Mouse (Mus musculus) hindbrain, embryonic 10.5 days (tissue): Measurements from ENCODE around the gene Fkbp1a. TPM values are rescaled to one million over a fixed set of nuclear protein-coding genes. Genes with fewer than 3 reads are reported as not detected.

Experiments
- DNase-seq: peaks from one replicate; pipeline ENCODE4 v3.0.0-alpha.2; 2017; ENCODE audit warnings: low spot score
- H3K27ac ChIP-seq: fragments of 300-500 bp; sonication (generic); 2 replicates; pipeline ENCODE4 v1.5.1; 2016; ENCODE audit warnings: mild to moderate bottlenecking, moderate library complexity
- H3K27me3 ChIP-seq: fragments of 300-500 bp; sonication (generic); 2 replicates; pipeline ENCODE4 v1.6.1; 2016; ENCODE audit warnings: mild to moderate bottlenecking; ENCODE audit not compliant: poor library complexity, insufficient read depth, severe bottlenecking
- H3K36me3 ChIP-seq: fragments of 300-500 bp; sonication (generic); 2 replicates; pipeline ENCODE4 v1.6.1; 2016; ENCODE audit warnings: mild to moderate bottlenecking, moderate library complexity
- H3K4me1 ChIP-seq: fragments of 300-500 bp; sonication (generic); replicated peaks from 2 replicates; pipeline ENCODE4 v1.6.1; 2016; ENCODE audit warnings: mild to moderate bottlenecking
- H3K4me3 ChIP-seq: fragments of 300-500 bp; sonication (generic); 2 replicates; pipeline ENCODE4 v1.5.1; 2016; ENCODE audit warnings: mild to moderate bottlenecking, moderate library complexity
- H3K9me3 ChIP-seq: fragments of 300-500 bp; sonication (generic); 2 replicates; pipeline ENCODE4 v1.6.1; 2016; ENCODE audit warnings: mild to moderate bottlenecking, moderate library complexity
- WGBS: fragments of 180-500 bp; shearing (Covaris S2); methylation state at CpG from one replicate; pipeline ENCODE4 v1.1.7; 2016; 5-methylcytosine and 5-hydroxymethylcytosine counted together
- polyA plus RNA-seq: library from polyadenylated mRNA; unstranded; fragments of >200 nt; fragmentation: Nextera tagmentation; extraction: Ambion mirVana; gene quantifications from 2 replicates; pipeline ENCODE4 v1.2.1, GENCODE M21; 2016

Gene Fkbp1a
- polyA plus RNA-seq, 1 experiment from 2014 or later: 600 TPM

DNA sequence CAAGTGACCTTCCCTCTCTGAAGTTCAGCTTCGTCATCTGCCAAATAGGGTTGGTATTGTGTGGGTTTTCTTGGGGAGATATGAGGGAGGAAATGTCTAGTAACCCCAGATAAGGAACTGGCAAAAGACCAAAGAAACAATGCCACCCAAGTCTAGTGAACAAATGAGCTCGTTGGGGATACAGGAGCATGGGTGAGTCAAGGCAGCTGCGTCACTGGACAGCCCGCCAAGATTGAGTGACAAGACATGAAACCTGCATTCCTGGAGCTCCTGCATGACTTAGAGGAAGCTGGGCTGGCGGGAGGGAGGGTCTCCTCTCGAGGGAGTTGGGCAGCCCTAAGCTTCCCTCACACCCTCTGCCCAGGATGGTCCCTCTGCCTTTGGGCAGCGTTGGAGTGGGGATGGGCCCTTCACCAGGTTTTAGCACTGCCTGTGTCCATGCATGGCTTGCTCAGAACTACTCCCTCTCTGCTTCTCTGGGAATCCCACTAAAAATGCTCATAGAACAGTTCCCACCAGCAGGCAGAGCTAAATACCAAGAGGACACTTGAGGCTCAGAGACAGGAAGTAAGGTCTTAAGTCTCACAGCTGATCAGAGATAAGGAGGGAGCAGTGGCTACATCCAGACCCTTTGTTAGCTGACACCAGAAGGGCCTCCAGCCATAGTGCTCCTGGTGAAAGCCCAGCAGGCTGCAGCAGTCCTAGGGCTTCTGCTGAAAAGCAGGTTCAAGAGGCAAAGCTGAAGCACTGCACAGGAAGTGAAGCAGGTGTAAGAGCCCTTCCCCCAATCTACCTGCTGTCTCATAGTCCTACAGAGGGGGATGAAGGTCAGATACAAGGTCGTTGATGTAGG, 11.7 kb upstream of the Fkbp1a start:
- H3K4me3 ChIP-seq: no peak overlapping the region
- H3K27ac ChIP-seq: no peak overlapping the region
- H3K4me1 ChIP-seq: peaks cover 6% of the 10 kb centered on the region; the same call in 1 of the 2 replicates
- H3K36me3 ChIP-seq: no peaks in the 10 kb centered on the region
- no peaks in the 10 kb centered on the region for H3K9me3 ChIP-seq
- H3K27me3 ChIP-seq: no peaks in the 10 kb centered on the region
- 60% methylated on average over 8 of the region's 8 CpGs for WGBS
- no peak for DNase-seq

- H3K36me3 ChIP-seq: no peaks in the 10 kb centered on the region
- DNase-seq: no peak
- no peak overlapping the region for H3K4me3 ChIP-seq
- peaks cover 14% of the 10 kb centered on the region; the same call in 1 of the 2 replicates for H3K4me1 ChIP-seq
- no peaks in the 10 kb centered on the region for H3K9me3 ChIP-seq
- WGBS: 91% methylated on average over 6 of the region's 6 CpGs
- no peaks in the 10 kb centered on the region for H3K27me3 ChIP-seq
- H3K27ac ChIP-seq: no peak overlapping the region
These were observed 8.7 kb upstream of the Fkbp1a start for GRCm38 (mm10) chr2:151533632-151534031.

DNA sequence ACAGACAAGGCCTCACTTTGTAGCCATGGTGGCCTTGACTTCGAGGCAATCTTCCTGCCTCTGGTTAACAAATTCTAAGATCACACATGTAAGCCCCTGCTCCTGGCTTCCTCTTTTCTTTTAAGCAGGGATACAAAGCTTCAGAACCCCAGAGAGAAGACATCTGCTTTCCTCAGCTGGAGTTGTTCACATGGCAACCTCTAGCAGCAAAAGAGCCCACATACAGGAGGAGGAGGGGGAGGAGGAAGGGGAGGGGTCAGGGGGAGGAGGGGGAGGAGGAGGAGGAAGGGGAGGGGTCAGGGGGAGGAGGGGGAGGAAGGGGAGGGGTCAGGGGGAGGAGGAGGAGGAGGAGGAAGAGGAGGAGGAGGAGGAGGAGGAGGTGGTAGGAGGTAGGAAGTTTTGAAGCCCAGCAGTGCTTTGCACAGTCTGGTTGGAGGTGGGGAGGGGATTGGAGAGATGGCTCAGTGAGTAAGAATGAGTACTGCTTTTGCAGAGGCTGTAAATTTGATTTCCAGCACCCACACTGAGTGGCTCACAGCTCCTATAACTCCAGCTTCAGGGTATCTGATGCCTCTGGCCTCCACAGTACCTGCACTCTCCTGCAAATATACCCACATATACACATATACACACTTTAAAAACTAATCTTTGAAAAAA, 6.2 kb upstream of the Fkbp1a start:
- no peaks in the 10 kb centered on the region for H3K36me3 ChIP-seq
- H3K9me3 ChIP-seq: no peaks in the 10 kb centered on the region
- 41% methylated on average over 1 of the region's 1 CpGs for WGBS
- H3K27ac ChIP-seq: peak overlapping the region; percentile 10; the same call in 1 of the 2 replicates
- 0 out of 2 replicates have a peak, but pooled peaks cover 9% of the 10 kb centered on the region for H3K4me1 ChIP-seq
- no peak overlapping the region for H3K4me3 ChIP-seq
- DNase-seq: peak; percentile 11
- H3K27me3 ChIP-seq: no peaks in the 10 kb centered on the region

- no peak for DNase-seq
These were observed 5.7 kb upstream of the Fkbp1a start for GRCm38 (mm10) chr2:151536618-151536974.

DNA sequence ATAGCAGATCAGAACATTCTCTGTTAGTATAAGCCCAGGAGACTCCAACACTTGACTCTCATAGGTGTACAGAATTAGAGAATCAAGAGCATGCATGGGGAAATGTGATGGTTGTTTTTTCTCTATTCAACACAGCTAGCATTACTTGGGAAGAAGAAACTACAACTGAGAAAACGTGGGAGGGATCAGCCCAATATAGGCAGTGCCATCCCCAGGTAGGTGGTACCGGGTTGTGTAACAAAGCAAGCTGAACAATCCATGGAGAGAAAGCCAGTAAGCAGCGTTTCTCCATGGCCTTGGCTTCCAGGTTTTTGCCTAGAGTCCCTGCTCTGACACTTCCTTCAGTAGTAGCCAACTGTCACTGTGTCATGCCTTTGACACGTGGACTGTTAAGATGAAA, 3.6 kb upstream of the Fkbp1a start:
- Histone ChIP-seq H3K4me3 (no peak overlapping the region), H3K27me3 (no peaks in the 10 kb centered on the region), H3K27ac (no peak overlapping the region), H3K36me3 (no peaks in the 10 kb centered on the region), H3K9me3 (no peaks in the 10 kb centered on the region), H3K4me1 (peaks cover 21% of the 10 kb centered on the region)
- 71% methylated on average over 4 of the region's 4 CpGs for WGBS
- no peak for DNase-seq

More at GRCm38 (mm10) chr2:151536618-151536974, 5.7 kb upstream of the Fkbp1a start:
- Histone ChIP-seq H3K27me3 (no peaks in the 10 kb centered on the region), H3K4me1 (peaks cover 12% of the 10 kb centered on the region), H3K27ac (no peak overlapping the region), H3K9me3 (no peaks in the 10 kb centered on the region), H3K36me3 (no peaks in the 10 kb centered on the region), H3K4me3 (no peak overlapping the region)
- 84% methylated on average over 5 of the region's 5 CpGs for WGBS

GRCm38 (mm10) chr2:151543063-151543895, 996 bp downstream of the Fkbp1a start:
- Histone ChIP-seq H3K27me3 (no peaks in the 10 kb centered on the region), H3K9me3 (no peaks in the 10 kb centered on the region), H3K4me3 (peak overlapping the region; percentile 99), H3K4me1 (peaks cover 33% of the 10 kb centered on the region), H3K27ac (peak overlapping the region; percentile 97), H3K36me3 (peaks cover 42% of the 10 kb centered on the region)
- DNase-seq: peak; percentile 61
- 2% methylated on average over 21 of the region's 21 CpGs for WGBS

DNA sequence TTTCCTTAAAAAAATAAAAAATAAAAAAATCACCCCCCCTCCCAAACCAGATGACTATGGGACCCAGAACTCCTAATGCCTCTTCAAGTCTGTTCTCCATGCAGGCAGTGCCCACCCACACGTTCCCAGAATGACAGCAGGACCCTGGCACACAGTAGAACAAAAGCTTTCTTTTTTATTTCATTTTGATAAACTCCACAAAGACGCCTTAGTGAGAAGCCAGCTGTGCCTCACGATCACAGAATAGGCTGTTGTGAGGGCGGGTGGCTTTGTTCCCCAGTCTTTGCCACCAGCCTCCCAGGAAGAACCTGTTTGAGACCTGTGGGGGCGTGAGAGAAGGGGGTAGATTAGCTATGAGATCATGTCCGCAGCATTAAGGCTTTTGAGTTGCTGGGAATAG, 2.4 kb downstream of the Fkbp1a start:
- Histone ChIP-seq H3K4me3 (peak overlapping the region; percentile 99; the same call in 1 of the 2 replicates), H3K9me3 (no peaks in the 10 kb centered on the region), H3K27ac (peak overlapping the region; percentile 40; the same call in 1 of the 2 replicates), H3K27me3 (no peaks in the 10 kb centered on the region), H3K4me1 (peaks cover 33% of the 10 kb centered on the region), H3K36me3 (peaks cover 56% of the 10 kb centered on the region)
- DNase-seq: no peak
- WGBS: 66% methylated on average over 6 of the region's 6 CpGs

- no peak for DNase-seq
- 90% methylated on average over 4 of the region's 4 CpGs for WGBS
- no peak overlapping the region for H3K27ac ChIP-seq
- no peak overlapping the region for H3K4me3 ChIP-seq
- no peaks in the 10 kb centered on the region for H3K27me3 ChIP-seq
- H3K4me1 ChIP-seq: peaks cover 30% of the 10 kb centered on the region
- peaks cover 75% of the 10 kb centered on the region for H3K36me3 ChIP-seq
- no peaks in the 10 kb centered on the region for H3K9me3 ChIP-seq
These were observed 4.3 kb downstream of the Fkbp1a start for GRCm38 (mm10) chr2:151546571-151546970.

DNA sequence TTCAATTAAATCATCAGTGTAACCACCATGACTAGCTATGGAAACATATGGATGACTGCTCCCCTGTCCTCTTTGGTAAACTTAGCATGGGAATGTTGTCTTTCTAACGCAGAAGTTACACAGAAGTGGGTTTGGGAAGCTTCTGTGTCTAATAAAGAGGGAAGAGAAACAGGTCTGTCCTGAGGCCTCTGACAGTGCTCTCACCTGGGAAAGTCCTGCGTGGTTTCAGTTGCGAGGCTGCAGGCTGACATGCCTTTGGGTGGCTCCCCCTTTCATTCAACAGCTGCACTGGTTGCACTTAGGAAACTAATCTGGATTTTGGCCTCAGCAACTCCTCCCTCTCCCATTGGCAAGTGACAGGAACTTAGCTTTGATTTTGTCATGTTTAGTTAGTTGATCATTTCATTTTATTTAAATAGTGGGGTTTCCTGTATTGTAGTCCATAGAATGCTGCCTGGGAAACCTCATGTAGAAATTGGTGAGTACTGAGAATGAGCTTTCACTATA, 7.4 kb downstream of the Fkbp1a start:
- no peak for DNase-seq
- Histone ChIP-seq H3K36me3 (peaks cover 99% of the 10 kb centered on the region), H3K27ac (no peak overlapping the region), H3K4me3 (no peak overlapping the region), H3K4me1 (peaks cover 11% of the 10 kb centered on the region), H3K9me3 (no peaks in the 10 kb centered on the region), H3K27me3 (no peaks in the 10 kb centered on the region)
- WGBS: 91% methylated on average over 3 of the region's 3 CpGs

- no peaks in the 10 kb centered on the region for H3K27me3 ChIP-seq
These were observed 20.9 kb downstream of the Fkbp1a start for GRCm38 (mm10) chr2:151562930-151563921.

GRCm38 (mm10) chr2:151564006-151564405, 21.7 kb downstream of the Fkbp1a start:
- H3K4me3 ChIP-seq: no peak overlapping the region
- WGBS: 85% methylated on average over 1 of the region's 1 CpGs
- no peaks in the 10 kb centered on the region for H3K4me1 ChIP-seq
- peaks cover 61% of the 10 kb centered on the region for H3K36me3 ChIP-seq
- no peaks in the 10 kb centered on the region for H3K9me3 ChIP-seq
- no peak for DNase-seq
- H3K27me3 ChIP-seq: no peaks in the 10 kb centered on the region
- no peak overlapping the region for H3K27ac ChIP-seq

More at GRCm38 (mm10) chr2:151562930-151563921, 20.9 kb downstream of the Fkbp1a start:
- H3K9me3 ChIP-seq: no peaks in the 10 kb centered on the region
- H3K4me3 ChIP-seq: no peak overlapping the region
- H3K27ac ChIP-seq: no peak overlapping the region
- H3K4me1 ChIP-seq: no peaks in the 10 kb centered on the region
- peaks cover 69% of the 10 kb centered on the region for H3K36me3 ChIP-seq
- WGBS: 91% methylated on average over 7 of the region's 7 CpGs
- no peak for DNase-seq
